Mouse (Mus musculus) fibroblast of lung, adult 2 months (primary cell): Measurements from ENCODE around the gene N4bp2l2.

ENCODE experiments used
- DNase-seq: peaks from one replicate; pipeline ENCODE4 v3.0.0-alpha.2; 2011; ENCODE audit warnings: low read depth

N4bp2l2 gene

GRCm38 (mm10) chr5:150597088-150597487 lies 68.9 kb downstream of the N4bp2l2 start, which contains the start of gene N4bp2l1:
TSS of gene N4bp2l1 (minus strand) at chr5:150597188.
- no peak for DNase-seq

- no peak for DNase-seq
These were observed 70.5 kb downstream of the N4bp2l2 start for GRCm38 (mm10) chr5:150595366-150596016.

- no peak for DNase-seq
These were observed 71.2 kb downstream of the N4bp2l2 start for GRCm38 (mm10) chr5:150594649-150595339.

- no peak for DNase-seq
These were observed 72.0 kb downstream of the N4bp2l2 start for GRCm38 (mm10) chr5:150593756-150594648.

- DNase-seq: no peak
These were observed 72.9 kb downstream of the N4bp2l2 start for GRCm38 (mm10) chr5:150592904-150593755.

GRCm38 (mm10) chr5:150592186-150592903 lies 73.6 kb downstream of the N4bp2l2 start:
- DNase-seq: no peak

GRCm38 (mm10) chr5:150589945-150590344 lies 76.0 kb downstream of the N4bp2l2 start:
- DNase-seq: no peak

- DNase-seq: no peak
These were observed 81.7 kb downstream of the N4bp2l2 start for GRCm38 (mm10) chr5:150584337-150584729.

GRCm38 (mm10) chr5:150583622-150584336 lies 82.2 kb downstream of the N4bp2l2 start:
- no peak for DNase-seq

- no peak for DNase-seq
These were observed 82.8 kb downstream of the N4bp2l2 start for GRCm38 (mm10) chr5:150583181-150583580.

GRCm38 (mm10) chr5:150581180-150581579 lies 84.8 kb downstream of the N4bp2l2 start:
- no peak for DNase-seq

GRCm38 (mm10) chr5:150578613-150579171 lies 87.3 kb downstream of the N4bp2l2 start:
- DNase-seq: no peak

GRCm38 (mm10) chr5:150576832-150577231 lies 89.2 kb downstream of the N4bp2l2 start:
- no peak for DNase-seq

GRCm38 (mm10) chr5:150574885-150575284 lies 91.1 kb downstream of the N4bp2l2 start:
- DNase-seq: no peak

GRCm38 (mm10) chr5:150574403-150574802 lies 91.6 kb downstream of the N4bp2l2 start:
- no peak for DNase-seq

- peak; percentile 36 for DNase-seq
These were observed 95.3 kb downstream of the N4bp2l2 start for GRCm38 (mm10) chr5:150570496-150571219.

GRCm38 (mm10) chr5:150566971-150567370 lies 99.0 kb downstream of the N4bp2l2 start:
- no peak for DNase-seq

- DNase-seq: no peak
These were observed 99.8 kb downstream of the N4bp2l2 start for GRCm38 (mm10) chr5:150566226-150566625.

- no peak for DNase-seq
These were observed 101.6 kb downstream of the N4bp2l2 start for GRCm38 (mm10) chr5:150564426-150564825.
